Mouse (Mus musculus) layer of hippocampus, adult 2 months (tissue): Measurements from ENCODE around the gene 1700018F24Rik. TPM values are rescaled to one million over a fixed set of nuclear protein-coding genes. Genes with fewer than 3 reads are reported as not detected.

Experiments used
- DNase-seq, 2 experiments: peaks; one replicate each; pipeline ENCODE4 v3.0.0; 2022; ENCODE audit warnings: low spot score in 2 of 2
- H3K27ac ChIP-seq: fragments of 200-600 bp; 2 replicates; pipeline ENCODE4 v1.8.1; 2022
- H3K4me3 ChIP-seq: fragments of 200-600 bp; 2 replicates; pipeline ENCODE4 v1.8.1; 2022; ENCODE audit warnings: mild to moderate bottlenecking
- CTCF ChIP-seq: fragments of 200-600 bp; conservative IDR thresholded peaks from 2 replicates; pipeline ENCODE4 v1.8.1; 2022; ENCODE audit warnings: antibody characterized with exemption, mild to moderate bottlenecking, moderate library complexity
- total RNA-seq, 2 experiments: library from RNA; stranded (reverse); gene quantifications; 2 replicates each; pipeline ENCODE4 v1.2.3; 2021

1700018F24Rik gene
- total RNA-seq, 2 experiments from 2014 or later: not detected

- TF ChIP-seq CTCF: no peak
- H3K27ac ChIP-seq: peak overlapping the region; percentile 83
Observed at GRCm38 (mm10) chr5:145089878-145090277, 47.1 kb downstream of the 1700018F24Rik start.

More at GRCm38 (mm10) chr5:145089878-145090277, 47.1 kb downstream of the 1700018F24Rik start:
- no peak overlapping the region; the same call in 1 of the 2 replicates for H3K4me3 ChIP-seq
- DNase-seq: no peak

Other genes with a start within 250 kb of the 1700018F24Rik start
- gene Smurf1, start 77.1 kb upstream of the 1700018F24Rik start, total RNA-seq: 10 to 100 TPM; 29.2 to 30.5 TPM
- gene Gm4871, start 10.2 kb upstream of the 1700018F24Rik start, total RNA-seq: not detected
- gene Arpc1a, start 40.8 kb downstream of the 1700018F24Rik start, total RNA-seq: 100 to 1,000 TPM; 252 to 255 TPM
- gene Kpna7, start 41.0 kb downstream of the 1700018F24Rik start, total RNA-seq: not detected
- 10 to 100 TPM; 17.7 to 19.4 TPM for gene Arpc1b, start 71.2 kb downstream of the 1700018F24Rik start, total RNA-seq
- gene Pdap1, start 97.2 kb downstream of the 1700018F24Rik start, total RNA-seq: 10 to 100 TPM; 95.2 to 97.8 TPM
- 10 to 100 TPM; 67.4 to 73.4 TPM for gene Bud31, start 97.4 kb downstream of the 1700018F24Rik start, total RNA-seq
- 10 to 100 TPM; 21.8 to 24.9 TPM for gene Ptcd1, start 124.1 kb downstream of the 1700018F24Rik start, total RNA-seq
- 10 to 100 TPM; 24.8 to 24.9 TPM for gene Cpsf4, start 124.2 kb downstream of the 1700018F24Rik start, total RNA-seq
- 100 to 1,000 TPM; 238 to 257 TPM for gene Atp5j2, start 149.1 kb downstream of the 1700018F24Rik start, total RNA-seq
- gene Zkscan14, start 158.9 kb downstream of the 1700018F24Rik start, total RNA-seq: 10 to 100 TPM; 11.6 to 12.9 TPM
- 10 to 100 TPM; 11.3 to 12.2 TPM for gene Zkscan5, start 161.6 kb downstream of the 1700018F24Rik start, total RNA-seq
- 10 to 100 TPM; 27.5 to 28.4 TPM for gene Zfp655, start 188.7 kb downstream of the 1700018F24Rik start, total RNA-seq
- gene Zscan25, start 237.5 kb downstream of the 1700018F24Rik start, total RNA-seq: 10 to 100 TPM; 20.3 to 22.8 TPM